Mouse (Mus musculus) forebrain, embryonic 10.5 days (tissue): ENCODE data around the gene Gipc3. TPM values are rescaled to one million over a fixed set of nuclear protein-coding genes. Genes with fewer than 3 reads are reported as not detected.

ENCODE experiments used
- DNase-seq: peaks from one replicate; pipeline ENCODE4 v3.0.0-alpha.2; 2017; ENCODE audit warnings: low spot score; ENCODE audit errors: extremely low spot score
- H3K27ac ChIP-seq: fragments of 300-500 bp; sonication (generic); 2 replicates; pipeline ENCODE4 v1.5.1; 2016; ENCODE audit warnings: mild to moderate bottlenecking
- H3K27me3 ChIP-seq: fragments of 300-500 bp; sonication (generic); 2 replicates; pipeline ENCODE4 v1.6.1; 2016; ENCODE audit warnings: mild to moderate bottlenecking; ENCODE audit not compliant: poor library complexity, severe bottlenecking
- H3K36me3 ChIP-seq: fragments of 300-500 bp; sonication (generic); replicated peaks from 2 replicates; pipeline ENCODE4 v1.6.1; 2016; ENCODE audit warnings: mild to moderate bottlenecking, moderate library complexity
- H3K4me1 ChIP-seq: fragments of 300-500 bp; sonication (generic); 2 replicates; pipeline ENCODE4 v1.6.1; 2016
- H3K4me3 ChIP-seq: fragments of 300-500 bp; sonication (generic); 2 replicates; pipeline ENCODE4 v1.5.1; 2016; ENCODE audit warnings: mild to moderate bottlenecking, moderate library complexity
- H3K9me3 ChIP-seq: fragments of 300-500 bp; sonication (generic); 2 replicates; pipeline ENCODE4 v1.6.1; 2016; ENCODE audit warnings: mild to moderate bottlenecking, moderate library complexity
- WGBS: fragments of 180-500 bp; shearing (Covaris S2); methylation state at CpG from one replicate; pipeline ENCODE4 v1.1.7; 2016; 5-methylcytosine and 5-hydroxymethylcytosine counted together
- polyA plus RNA-seq: library from polyadenylated mRNA; unstranded; fragments of >200 nt; fragmentation: Nextera tagmentation; extraction: Ambion mirVana; gene quantifications from 2 replicates; pipeline ENCODE4 v1.2.1, GENCODE M21; 2016

Gipc3 gene
- polyA plus RNA-seq, 1 experiment from 2014 or later: not detected

DNA sequence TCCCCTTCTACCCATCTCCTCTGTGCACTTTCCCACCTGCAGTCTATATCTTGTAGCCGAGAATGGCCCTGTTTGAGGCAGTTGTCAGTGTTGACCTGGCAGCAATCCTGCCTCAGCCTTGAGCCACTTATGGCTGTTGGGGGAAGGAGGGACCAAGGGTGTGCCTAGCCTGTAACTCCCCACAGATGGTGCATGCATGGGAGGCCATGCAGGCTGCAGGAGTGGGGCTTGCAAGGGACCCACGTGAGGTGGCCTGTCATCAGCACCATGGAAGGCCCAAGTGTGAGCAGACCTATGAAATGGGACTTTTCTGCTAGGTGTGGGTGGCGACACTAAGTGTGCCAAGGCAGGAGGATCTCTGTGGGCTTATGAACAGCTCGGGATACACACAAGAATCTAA is 22.0 kb upstream of the Gipc3 start:
- 37% methylated on average over 4 of the region's 4 CpGs for WGBS
- DNase-seq: no peak
- peaks cover 40% of the 10 kb centered on the region for H3K27me3 ChIP-seq
- peaks cover 82% of the 10 kb centered on the region for H3K4me1 ChIP-seq
- peaks cover 60% of the 10 kb centered on the region for H3K36me3 ChIP-seq
- peak overlapping the region; percentile 60 for H3K27ac ChIP-seq
- H3K4me3 ChIP-seq: peak overlapping the region; percentile 49
- H3K9me3 ChIP-seq: no peaks in the 10 kb centered on the region

- Histone ChIP-seq H3K4me3 (peak overlapping the region; percentile 49), H3K36me3 (peaks cover 59% of the 10 kb centered on the region), H3K27me3 (peaks cover 44% of the 10 kb centered on the region), H3K9me3 (no peaks in the 10 kb centered on the region), H3K27ac (peak overlapping the region; percentile 54), H3K4me1 (peaks cover 86% of the 10 kb centered on the region)
- WGBS: 11% methylated on average over 28 of the region's 28 CpGs
- peak; percentile 46 for DNase-seq
Measured at GRCm38 (mm10) chr10:81364666-81365065, 21.6 kb upstream of the Gipc3 start.

DNA sequence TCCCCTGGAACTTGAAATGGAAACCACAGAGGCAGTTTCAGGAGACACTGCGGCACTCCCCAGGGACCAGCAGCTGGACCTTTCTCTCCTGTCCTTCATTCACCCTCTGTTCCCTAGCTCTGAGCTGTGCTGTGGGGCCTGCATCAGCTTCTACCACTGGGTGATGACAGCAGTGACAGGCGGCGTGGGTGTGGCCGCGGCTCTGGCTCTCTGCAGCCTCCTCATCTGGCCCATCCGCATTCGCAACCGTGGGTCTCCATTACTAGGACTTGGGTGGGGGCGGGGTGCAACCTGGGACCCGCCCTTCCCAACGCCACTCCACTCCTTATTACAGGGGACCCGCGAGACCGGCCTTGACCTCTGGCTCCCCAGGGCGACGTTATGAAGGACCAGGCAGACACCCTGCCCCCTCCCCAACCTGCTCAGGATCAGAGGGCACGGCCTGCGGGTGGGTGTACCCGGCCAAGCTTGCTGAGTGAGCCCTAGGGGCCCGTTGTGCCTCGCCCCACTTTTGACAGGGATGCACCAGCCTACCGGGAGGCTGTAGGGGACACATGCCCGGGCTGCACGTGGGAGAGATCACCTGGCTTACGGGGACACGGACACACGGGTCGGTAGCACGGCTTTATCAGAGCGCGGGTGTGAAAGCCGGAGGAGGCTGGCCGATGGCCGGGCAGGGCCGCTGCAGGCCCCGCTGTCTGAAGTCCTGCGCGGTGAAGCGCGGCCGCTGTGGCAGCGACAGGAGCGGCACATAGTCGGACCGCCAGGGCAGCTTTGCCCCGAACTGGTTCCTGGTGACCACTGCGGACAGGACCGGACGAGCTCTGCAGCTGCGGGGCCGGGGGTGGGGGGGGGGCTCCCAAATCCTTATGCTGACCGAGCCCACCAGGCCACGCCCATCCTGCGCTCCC is 20.6 kb upstream of the Gipc3 start:
- peaks cover 49% of the 10 kb centered on the region for H3K36me3 ChIP-seq
- WGBS: 12% methylated on average over 54 of the region's 54 CpGs
- DNase-seq: no peak
- peaks cover 96% of the 10 kb centered on the region for H3K4me1 ChIP-seq
- H3K27me3 ChIP-seq: peaks cover 54% of the 10 kb centered on the region
- peak overlapping the region; percentile 58 for H3K27ac ChIP-seq
- peak overlapping the region; percentile 49 for H3K4me3 ChIP-seq
- no peaks in the 10 kb centered on the region for H3K9me3 ChIP-seq

DNA sequence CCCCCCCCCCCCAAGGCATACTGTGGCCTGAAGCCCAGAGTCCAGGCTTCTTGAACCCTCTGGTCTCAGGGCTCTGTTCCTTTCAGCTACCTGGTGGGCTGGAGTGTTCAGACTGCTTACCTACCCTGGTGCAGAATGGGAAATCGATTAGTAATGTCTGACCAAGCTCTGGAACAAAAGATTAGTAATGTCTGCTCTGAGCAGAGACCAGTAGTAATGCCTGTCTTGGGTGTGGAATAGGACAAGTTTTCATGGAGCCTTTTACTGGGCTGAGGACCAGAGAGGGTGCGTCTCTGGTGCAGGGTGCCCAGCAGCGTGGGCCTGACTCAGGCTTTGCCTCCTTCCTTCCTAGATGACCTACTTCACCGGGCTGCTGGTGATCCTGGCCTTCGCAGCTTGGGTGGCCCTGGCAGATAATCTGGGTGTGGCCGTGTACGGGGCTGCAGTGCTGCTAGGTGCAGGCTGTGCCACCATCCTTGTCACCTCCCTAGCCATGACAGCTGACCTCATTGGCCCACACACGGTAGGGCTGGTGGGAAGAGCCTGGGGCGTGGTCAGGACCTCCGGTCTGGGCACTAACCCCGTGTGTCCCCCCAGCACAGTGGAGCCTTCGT is 19.4 kb upstream of the Gipc3 start:
- no peaks in the 10 kb centered on the region for H3K9me3 ChIP-seq
- peaks cover 37% of the 10 kb centered on the region for H3K36me3 ChIP-seq
- H3K27me3 ChIP-seq: peaks cover 64% of the 10 kb centered on the region
- no peak for DNase-seq
- 80% methylated on average over 12 of the region's 12 CpGs for WGBS
- H3K4me3 ChIP-seq: peak overlapping the region; percentile 0; the same call in 1 of the 2 replicates
- H3K4me1 ChIP-seq: peaks cover 99% of the 10 kb centered on the region
- H3K27ac ChIP-seq: peak overlapping the region; percentile 2; the same call in 1 of the 2 replicates

DNA sequence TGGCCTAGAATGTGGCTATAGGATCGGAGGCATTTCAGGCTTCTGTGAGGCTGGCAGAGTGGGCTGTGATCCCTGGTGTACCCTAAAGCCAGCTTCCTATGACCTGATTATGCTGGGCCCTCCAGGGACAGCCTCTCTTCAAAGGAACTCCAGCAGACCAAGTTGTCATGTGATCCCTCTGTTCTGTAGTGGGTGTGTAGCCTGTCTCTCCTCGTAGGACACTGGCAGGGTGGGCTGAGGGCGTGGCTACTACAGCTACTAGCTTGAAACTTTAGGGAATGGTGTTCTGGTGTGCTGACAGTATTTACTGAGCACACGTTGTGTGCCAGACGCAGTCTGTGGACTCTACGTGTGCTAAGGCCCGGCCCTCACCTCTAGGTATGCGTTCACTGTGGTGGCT is 17.7 kb upstream of the Gipc3 start:
- no peak for DNase-seq
- H3K27me3 ChIP-seq: peaks cover 76% of the 10 kb centered on the region
- H3K4me1 ChIP-seq: peaks cover 93% of the 10 kb centered on the region
- WGBS: 76% methylated on average over 8 of the region's 8 CpGs
- peaks cover 23% of the 10 kb centered on the region for H3K36me3 ChIP-seq
- no peak overlapping the region for H3K4me3 ChIP-seq
- no peaks in the 10 kb centered on the region for H3K9me3 ChIP-seq
- 0 out of 2 replicates have a peak overlapping the region, but pooled peaks have one; percentile 12 for H3K27ac ChIP-seq

DNA sequence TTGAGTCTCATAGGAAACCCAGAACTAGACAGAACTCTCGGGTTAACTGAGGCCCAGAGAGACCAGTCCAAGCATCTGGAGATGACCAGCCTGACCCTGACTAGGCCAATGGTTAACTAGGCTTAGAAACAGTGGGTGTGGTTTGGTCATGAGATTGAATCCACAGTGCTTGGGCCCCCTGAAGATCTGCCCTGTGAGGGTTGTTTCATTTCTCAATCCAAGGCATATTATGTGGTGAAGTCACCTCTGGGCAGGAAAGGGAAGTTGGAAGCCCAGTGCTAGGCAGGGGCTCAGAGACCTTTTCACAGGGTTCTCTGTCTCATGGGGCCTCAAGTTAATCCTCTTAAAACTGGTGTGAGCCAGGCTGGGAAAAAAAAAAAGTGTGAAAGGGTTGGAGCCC is 15.8 kb upstream of the Gipc3 start:
- Histone ChIP-seq H3K36me3 (peaks cover 23% of the 10 kb centered on the region), H3K9me3 (no peaks in the 10 kb centered on the region), H3K4me1 (peaks cover 85% of the 10 kb centered on the region), H3K27ac (0 out of 2 replicates have a peak overlapping the region, but pooled peaks have one; percentile 22), H3K27me3 (peaks cover 64% of the 10 kb centered on the region), H3K4me3 (peak overlapping the region; percentile 86; the same call in 1 of the 2 replicates)
- 67% methylated on average over 1 of the region's 1 CpGs for WGBS
- no peak for DNase-seq

GRCm38 (mm10) chr10:81358209-81358608 is 15.1 kb upstream of the Gipc3 start:
- peak overlapping the region; percentile 86 for H3K4me3 ChIP-seq
- DNase-seq: no peak
- peak overlapping the region; percentile 84 for H3K27ac ChIP-seq
- no peaks in the 10 kb centered on the region for H3K9me3 ChIP-seq
- H3K36me3 ChIP-seq: peaks cover 23% of the 10 kb centered on the region
- WGBS: 29% methylated on average over 4 of the region's 4 CpGs
- peaks cover 58% of the 10 kb centered on the region for H3K27me3 ChIP-seq
- H3K4me1 ChIP-seq: peaks cover 79% of the 10 kb centered on the region

DNA sequence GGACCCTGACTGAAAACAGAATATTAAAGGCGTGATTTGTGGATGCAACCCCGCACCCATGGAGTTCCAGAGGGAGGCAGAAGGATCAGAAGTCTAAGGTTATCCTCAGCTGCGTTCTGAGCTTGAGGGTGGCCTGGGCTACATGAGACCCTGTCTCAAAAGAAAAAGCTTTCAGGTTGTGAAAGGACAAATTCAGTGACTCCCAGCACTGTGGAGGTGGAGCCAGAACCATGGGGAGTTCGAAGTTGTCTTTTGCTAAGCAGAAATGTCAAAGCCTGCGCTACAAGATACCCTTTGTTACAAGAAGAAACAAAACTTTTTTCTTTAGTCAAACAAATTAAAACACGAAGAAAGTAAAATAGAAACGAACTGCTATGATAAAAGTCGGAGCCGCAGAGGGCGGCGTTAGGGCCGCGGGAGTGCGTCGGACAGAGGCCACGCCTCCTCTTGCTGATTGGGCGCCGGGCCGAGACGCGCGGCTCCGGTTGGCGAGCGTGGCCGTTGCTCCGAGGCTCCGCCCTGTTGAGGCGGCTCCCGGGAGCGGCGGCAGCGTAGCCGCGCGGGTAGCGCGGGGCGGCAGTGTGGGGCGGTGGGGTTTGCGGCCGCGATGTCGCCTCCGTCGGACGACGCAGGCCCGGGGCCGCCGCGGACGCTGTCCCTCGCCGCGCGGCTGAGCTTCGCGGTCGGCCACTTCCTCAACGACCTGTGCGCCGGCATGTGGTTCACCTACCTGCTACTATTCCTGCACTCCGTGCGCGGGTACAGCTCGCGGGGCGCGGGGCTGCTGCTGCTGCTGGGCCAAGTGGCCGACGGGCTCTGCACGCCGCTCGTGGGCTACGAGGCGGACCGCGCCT is 14.2 kb upstream of the Gipc3 start, which contains the start of gene Mfsd12:
Gene Mfsd12 (plus strand): TSS at position 501 of the 854 bp plus-strand sequence.
- peak; percentile 83 for DNase-seq
- H3K9me3 ChIP-seq: no peaks in the 10 kb centered on the region
- H3K4me1 ChIP-seq: peaks cover 69% of the 10 kb centered on the region
- peak within 1 kb of the TSS; percentile 86 for H3K4me3 ChIP-seq
- peak within 1 kb of the TSS; percentile 84 for H3K27ac ChIP-seq
- 2% methylated on average over 78 of the region's 79 CpGs for WGBS
- peaks cover 48% of the 10 kb centered on the region for H3K27me3 ChIP-seq
- H3K36me3 ChIP-seq: peaks cover 14% of the 10 kb centered on the region

DNA sequence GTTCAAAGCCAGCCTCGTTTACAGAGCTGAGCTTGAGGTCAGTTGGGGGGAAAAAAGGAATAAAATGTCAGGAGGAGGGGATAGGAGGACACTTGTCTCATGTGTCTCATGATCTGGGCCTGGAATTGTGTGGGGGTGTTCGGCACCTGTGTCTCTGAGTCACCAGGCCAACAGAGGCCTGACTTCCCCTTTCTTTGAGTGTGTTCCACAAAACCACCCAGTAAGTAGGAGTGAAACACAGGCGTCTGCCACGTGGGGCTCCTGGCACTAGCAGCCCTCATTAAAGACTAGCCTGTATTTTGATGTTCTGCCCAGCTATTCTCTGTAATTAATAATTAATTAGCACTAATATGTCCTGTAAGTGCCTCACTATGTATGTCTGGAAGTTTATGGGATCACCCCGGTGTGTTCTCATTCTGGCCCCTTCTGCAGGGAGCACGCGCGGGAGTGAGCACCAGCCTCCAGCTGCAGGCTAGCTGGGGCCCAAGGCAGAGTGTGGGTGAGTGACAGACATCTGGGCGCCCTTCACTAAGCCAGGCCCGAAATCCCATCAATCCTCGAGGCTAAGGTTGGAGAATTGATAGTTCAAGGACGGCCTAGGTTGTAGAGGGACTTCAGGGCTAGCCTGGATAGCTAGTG is 13.4 kb upstream of the Gipc3 start:
- Histone ChIP-seq H3K27ac (no peak overlapping the region), H3K27me3 (peaks cover 40% of the 10 kb centered on the region), H3K9me3 (no peaks in the 10 kb centered on the region), H3K4me1 (peaks cover 68% of the 10 kb centered on the region), H3K36me3 (peaks cover 8% of the 10 kb centered on the region), H3K4me3 (peak overlapping the region; percentile 86)
- 61% methylated on average over 12 of the region's 12 CpGs for WGBS
- DNase-seq: no peak

DNA sequence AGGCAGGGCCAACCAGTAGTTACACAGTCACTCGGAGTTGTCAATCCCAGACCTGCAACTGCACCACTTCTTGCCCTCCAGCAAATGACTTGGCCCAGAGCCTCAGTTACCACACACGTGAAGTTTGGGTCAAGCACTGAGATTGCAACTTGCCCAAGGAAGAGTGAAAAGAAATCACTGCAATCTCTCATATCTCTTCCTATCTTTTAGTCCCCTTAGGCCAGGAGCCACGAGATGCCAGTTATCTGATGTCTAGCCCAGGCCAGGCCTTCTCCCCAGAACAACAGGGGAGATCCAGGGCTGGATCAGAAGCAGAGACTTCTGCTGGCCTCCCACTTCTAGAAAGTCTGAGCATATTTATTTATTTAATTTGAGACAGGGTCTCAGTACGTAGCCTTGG is 12.5 kb upstream of the Gipc3 start:
- 76% methylated on average over 4 of the region's 4 CpGs for WGBS
- Histone ChIP-seq H3K4me1 (peaks cover 68% of the 10 kb centered on the region), H3K36me3 (0 out of 2 replicates have a peak, but pooled peaks cover 3% of the 10 kb centered on the region), H3K4me3 (no peak overlapping the region), H3K9me3 (no peaks in the 10 kb centered on the region), H3K27ac (no peak overlapping the region), H3K27me3 (peaks cover 37% of the 10 kb centered on the region)
- DNase-seq: no peak

- no peak overlapping the region for H3K4me3 ChIP-seq
- WGBS: 60% methylated on average over 9 of the region's 9 CpGs
Measured at GRCm38 (mm10) chr10:81354738-81355477, 11.8 kb upstream of the Gipc3 start.

More at GRCm38 (mm10) chr10:81354738-81355477, 11.8 kb upstream of the Gipc3 start:
- Histone ChIP-seq H3K27me3 (peaks cover 35% of the 10 kb centered on the region), H3K27ac (no peak overlapping the region; the same call in 1 of the 2 replicates), H3K36me3 (0 out of 2 replicates have a peak, but pooled peaks cover 1% of the 10 kb centered on the region), H3K9me3 (no peaks in the 10 kb centered on the region), H3K4me1 (peaks cover 64% of the 10 kb centered on the region)
- DNase-seq: no peak
